Comparison of ENCODE assay signal across 8 mouse cellular contexts in genomic region chr19:42794914-42795613, GRCm38 (mm10). TPM values are rescaled to one million over a fixed set of nuclear protein-coding genes. Genes with fewer than 3 reads are reported as not detected.
DNase-seq lines count a peak whose midpoint lies in the region; ATAC-seq lines count a peak whose summit lies in the region.

No protein-coding gene starts in this region.

- intact Hi-C loops in left cerebral cortex, postnatal 14 days (cut with DNase I): loop anchor here (1.0 to 10.0 kb wide), 3 partner anchors 230 to 601 kb away; no protein-coding TSS in a partner anchor

- peak overlapping the region; percentile 51 for H3K27ac ChIP-seq in intestine, embryonic 15.5 days

- DNase-seq in adrenal gland, adult 2 months: peak; percentile 83
- peak; percentile 93 for DNase-seq in embryo, embryonic 11 days
- peak; percentile 65 for DNase-seq in gastrocnemius, postnatal 25 days
- peak; percentile 89 to 93 for DNase-seq in left cerebral cortex, postnatal 14 days (ENCODE audit: low spot score in 2 of 2)
- DNase-seq in mesoderm, embryonic 11.5 days (ENCODE audit: low read depth, low spot score): peak; percentile 92
- peak; percentile 87 for DNase-seq in right cerebral cortex, postnatal 25 days
- DNase-seq in urinary bladder, postnatal 36 days (ENCODE audit: low spot score in 2 of 2): peak; percentile 82 to 83

- H3K9ac ChIP-seq in intestine, embryonic 15.5 days: peak overlapping the region; percentile 45

- peak overlapping the region; percentile 31 for H3K4me3 ChIP-seq in intestine, embryonic 15.5 days (replicated peaks)

- 3% methylated on average over 31 of the region's 31 CpGs for WGBS in intestine, embryonic 15.5 days

- ATAC-seq in intestine, embryonic 15.5 days: peak; percentile 91

- no peaks in the 10 kb centered on the region for H3K36me3 ChIP-seq in intestine, embryonic 15.5 days

- H3K4me2 ChIP-seq in intestine, embryonic 15.5 days (replicated peaks): peak overlapping the region; percentile 81

- H3K27me3 ChIP-seq in intestine, embryonic 15.5 days (replicated peaks): no peaks in the 10 kb centered on the region

- H3K9me3 ChIP-seq in intestine, embryonic 15.5 days: no peaks in the 10 kb centered on the region

- H3K4me1 ChIP-seq in intestine, embryonic 15.5 days (replicated peaks): peaks cover 9% of the 10 kb centered on the region

RNA-seq across cellular contexts. Expression of gene Hps1, which starts 15.3 kb away (rescaled TPM):
- total RNA-seq in adrenal gland, adult 2 months (2021): 10 to 100 TPM; 25.7 to 29.1 TPM
- polyA plus RNA-seq in adrenal gland, adult 2 months (2012; rRNA removed): 185 and 307 TPM in 2 replicates
- total RNA-seq in gastrocnemius, postnatal 25 days (2021): under 1 TPM; 0.72 to 0.99 TPM
- polyA plus RNA-seq in intestine, embryonic 15.5 days (2015; fragmentation: Nextera tagmentation; extraction: Ambion mirVana): 16.7 and 17.0 TPM in 2 replicates
- total RNA-seq in left cerebral cortex, postnatal 14 days (2021): 10 to 100 TPM in 1 of 2 experiments, 1 to 10 TPM in 1; 9.4 to 11.1 TPM

RNA-seq across cellular contexts. Expression of gene Pyroxd2, which starts 42.5 kb away (rescaled TPM):
- total RNA-seq in adrenal gland, adult 2 months (2021): 10 to 100 TPM; 26.5 to 32.0 TPM
- 40.8 and 49.4 TPM in 2 replicates for polyA plus RNA-seq in adrenal gland, adult 2 months (2012; rRNA removed)
- 1 to 10 TPM in 1 of 2 experiments, under 1 TPM in 1; 0.82 to 2.1 TPM for total RNA-seq in gastrocnemius, postnatal 25 days (2021)
- polyA plus RNA-seq in intestine, embryonic 15.5 days (2015; fragmentation: Nextera tagmentation; extraction: Ambion mirVana): 5.9 and 6.3 TPM in 2 replicates
- 1 to 10 TPM; 2.8 to 2.9 TPM for total RNA-seq in left cerebral cortex, postnatal 14 days (2021)

Comparison
In these comparisons a context has a peak if more than half of its experiments do, and no peak if none do; other contexts are left out.
1. Peak in every context shown above with its lines: DNase-seq, ATAC-seq, H3K4me3 ChIP-seq and H3K27ac ChIP-seq.
2. RNA of gene Hps1, which starts 15.3 kb away (total RNA-seq): 25.7 to 29.1 TPM in adrenal gland, adult 2 months and 9.4 to 11.1 TPM in left cerebral cortex, postnatal 14 days; 0.72 to 0.99 TPM in gastrocnemius, postnatal 25 days; every median in the first group is over 4 times any median in the second.
3. RNA of gene Pyroxd2, which starts 42.5 kb away (total RNA-seq): 26.5 to 32.0 TPM in adrenal gland, adult 2 months; 2.8 to 2.9 TPM in left cerebral cortex, postnatal 14 days and 0.82 to 2.1 TPM in gastrocnemius, postnatal 25 days; every median in the first group is over 4 times any median in the second.